Comparison of ENCODE assay signal across 17 mouse cellular contexts in genomic region chr7:130590845-130591437, GRCm38 (mm10). TPM values are rescaled to one million over a fixed set of nuclear protein-coding genes. Genes with fewer than 3 reads are reported as not detected.
A peak's percentile ranks its signal among the peaks of the same experiment; 100 is the strongest.
DNase-seq lines count a peak whose midpoint lies in the region; ATAC-seq and TF ChIP-seq lines count a peak whose summit lies in the region.
"Had no signal": no experiment of that assay in that cellular context is flagged by ENCODE, and none has a peak within 500 bp of the region (broad histone marks: within the 10 kb centered on the region; RNA-seq: fewer than 3 reads in every experiment).

No protein-coding gene starts in this region.

- TF ChIP-seq EP300 in heart, postnatal 0 days (IDR thresholded peaks at IDR 0.05; ENCODE audit: low read depth) = no peak

- DNase-seq in heart, postnatal 0 days (ENCODE audit: low spot score) = no peak
- no peak for DNase-seq in heart, embryonic 10.5 days (ENCODE audit: low spot score)
- DNase-seq in midbrain, embryonic 11.5 days (ENCODE audit: low spot score, missing footprints) = peak; percentile 89
- no peak for DNase-seq in testis, postnatal 10 days (ENCODE audit: low spot score)
- DNase-seq: cerebellum, adult 9-10 months; embryo, embryonic 11 days; heart, postnatal 4 days; kidney, postnatal 10 days; layer of hippocampus, adult 9-11 months; thymus, adult 18-20 months had no signal

- no peak overlapping the region for H3K4me3 ChIP-seq in heart, postnatal 0 days (ENCODE audit: low read depth, low read length)
- H3K4me3 ChIP-seq in heart, embryonic 10.5 days = no peak overlapping the region
- H3K4me3 ChIP-seq in midbrain, embryonic 11.5 days (ENCODE audit: low read depth, low read length) = no peak overlapping the region
- H3K4me3 ChIP-seq in midbrain, embryonic 16.5 days (ENCODE audit: low read depth, low read length) = no peak overlapping the region
- H3K4me3 ChIP-seq: limb, embryonic 10.5 days; midbrain, embryonic 13.5 days; neural tube, embryonic 13.5 days had no signal

- H3K9me3 ChIP-seq in heart, postnatal 0 days (replicated peaks; ENCODE audit: control insufficient read depth, low read length) = no peaks in the 10 kb centered on the region
- no peaks in the 10 kb centered on the region for H3K9me3 ChIP-seq in heart, embryonic 10.5 days
- no peaks in the 10 kb centered on the region for H3K9me3 ChIP-seq in midbrain, embryonic 11.5 days (ENCODE audit: control insufficient read depth, low read length)
- H3K9me3 ChIP-seq in midbrain, embryonic 16.5 days (replicated peaks; ENCODE audit: control insufficient read depth, low read length, poor library complexity, severe bottlenecking) = no peaks in the 10 kb centered on the region
- H3K9me3 ChIP-seq: limb, embryonic 10.5 days; midbrain, embryonic 13.5 days; neural tube, embryonic 13.5 days had no signal

- no peak overlapping the region for H3K9ac ChIP-seq in heart, postnatal 0 days (replicated peaks; ENCODE audit: low read depth, low read length)
- no peak overlapping the region for H3K9ac ChIP-seq in midbrain, embryonic 11.5 days (ENCODE audit: low read length)
- H3K9ac ChIP-seq in midbrain, embryonic 16.5 days (ENCODE audit: low read depth, low read length) = no peak overlapping the region
- H3K9ac ChIP-seq: midbrain, embryonic 13.5 days; neural tube, embryonic 13.5 days had no signal

- H3K36me3 ChIP-seq in heart, postnatal 0 days (replicated peaks; ENCODE audit: control insufficient read depth, insufficient read depth, low read length) = no peaks in the 10 kb centered on the region
- no peaks in the 10 kb centered on the region for H3K36me3 ChIP-seq in heart, embryonic 10.5 days
- H3K36me3 ChIP-seq in midbrain, embryonic 11.5 days (ENCODE audit: control insufficient read depth, insufficient read depth, low read length) = no peaks in the 10 kb centered on the region
- no peaks in the 10 kb centered on the region for H3K36me3 ChIP-seq in midbrain, embryonic 16.5 days (ENCODE audit: control insufficient read depth, insufficient read depth, low read length)
- H3K36me3 ChIP-seq: limb, embryonic 10.5 days; midbrain, embryonic 13.5 days; neural tube, embryonic 13.5 days had no signal

- no peaks in the 10 kb centered on the region for H3K27me3 ChIP-seq in heart, postnatal 0 days (ENCODE audit: control insufficient read depth, insufficient read depth, low read length)
- H3K27me3 ChIP-seq in heart, embryonic 10.5 days (ENCODE audit: insufficient read depth, poor library complexity, severe bottlenecking) = no peaks in the 10 kb centered on the region
- H3K27me3 ChIP-seq in midbrain, embryonic 11.5 days (ENCODE audit: control insufficient read depth, insufficient read depth, low read length) = no peaks in the 10 kb centered on the region
- H3K27me3 ChIP-seq in midbrain, embryonic 16.5 days (ENCODE audit: control insufficient read depth, insufficient read depth, low read depth, low read length) = no peaks in the 10 kb centered on the region
- H3K27me3 ChIP-seq: neural tube, embryonic 13.5 days; Patski had no signal

- H3K4me2 ChIP-seq in heart, postnatal 0 days (ENCODE audit: low read depth, low read length) = no peak overlapping the region
- H3K4me2 ChIP-seq in midbrain, embryonic 11.5 days = no peak overlapping the region
- no peak overlapping the region for H3K4me2 ChIP-seq in midbrain, embryonic 16.5 days (ENCODE audit: low read length)
- H3K4me2 ChIP-seq: midbrain, embryonic 13.5 days; neural tube, embryonic 13.5 days had no signal

- H3K4me1 ChIP-seq in heart, postnatal 0 days (ENCODE audit: control insufficient read depth, insufficient read depth) = 0 out of 2 replicates have a peak, but pooled peaks cover 4% of the 10 kb centered on the region
- no peaks in the 10 kb centered on the region for H3K4me1 ChIP-seq in heart, embryonic 10.5 days
- peaks cover 15% of the 10 kb centered on the region for H3K4me1 ChIP-seq in midbrain, embryonic 11.5 days (ENCODE audit: control insufficient read depth, insufficient read depth, low read length)
- H3K4me1 ChIP-seq in midbrain, embryonic 16.5 days (ENCODE audit: control insufficient read depth, insufficient read depth, low read length) = peaks cover 4% of the 10 kb centered on the region; the same call in 1 of the 2 replicates
- H3K4me1 ChIP-seq: limb, embryonic 10.5 days had no signal

- 67% methylated on average over 8 of the region's 8 CpGs for WGBS in heart, postnatal 0 days
- WGBS in heart, embryonic 10.5 days = 71% methylated on average over 8 of the region's 8 CpGs
- 48% methylated on average over 8 of the region's 8 CpGs for WGBS in midbrain, embryonic 11.5 days
- WGBS in midbrain, embryonic 16.5 days = 49% methylated on average over 8 of the region's 8 CpGs

- no peak for ATAC-seq in heart, postnatal 0 days (ENCODE audit: insufficient read depth, low read depth)
- no peak for ATAC-seq in midbrain, embryonic 11.5 days (ENCODE audit: low FRiP score)
- no peak for ATAC-seq in midbrain, embryonic 16.5 days
- ATAC-seq in megakaryocyte, adult 5-6 weeks (ENCODE audit: poor library complexity, severe bottlenecking) = peak; percentile 70
- no peak for ATAC-seq in frontal cortex, adult (ENCODE audit: low TSS enrichment)

- H3K27ac ChIP-seq in heart, postnatal 0 days (ENCODE audit: low read depth) = peak overlapping the region; percentile 53; the same call in 1 of the 2 replicates
- H3K27ac ChIP-seq in heart, embryonic 10.5 days = no peak overlapping the region
- no peak overlapping the region for H3K27ac ChIP-seq in midbrain, embryonic 11.5 days (ENCODE audit: low read depth, low read length)
- no peak overlapping the region for H3K27ac ChIP-seq in midbrain, embryonic 16.5 days (ENCODE audit: low read length)
- H3K27ac ChIP-seq: limb, embryonic 10.5 days; neural tube, embryonic 13.5 days had no signal

- no peak for TF ChIP-seq CTCF in heart, postnatal 0 days (IDR thresholded peaks at IDR 0.05; ENCODE audit: low read depth)

RNA-seq across cellular contexts. Expression of gene Tacc2, which starts 13.7 kb away (rescaled TPM):
- 64.7 and 83.8 TPM in 2 replicates for total RNA-seq in heart, postnatal 0 days (2014; rRNA removed; ENCODE audit: low replicate concordance)
- polyA plus RNA-seq in heart, postnatal 0 days (2015; fragmentation: Nextera tagmentation; extraction: Ambion mirVana) = 33.7 and 39.0 TPM in 2 replicates
- 44.8 and 50.8 TPM in 2 replicates for polyA plus RNA-seq in heart, embryonic 10.5 days (2016; fragmentation: Nextera tagmentation; extraction: Ambion mirVana)
- polyA plus RNA-seq in midbrain, embryonic 11.5 days (2014; fragmentation: Nextera tagmentation; extraction: Ambion mirVana) = 45.8 and 47.3 TPM in 2 replicates
- 61.1 and 66.3 TPM in 2 replicates for polyA plus RNA-seq in midbrain, embryonic 16.5 days (2015; fragmentation: Nextera tagmentation; extraction: Ambion mirVana)
- total RNA-seq in megakaryocyte, adult 5-6 weeks (2015) = 0.38 and 1.8 TPM in 2 replicates
- total RNA-seq in megakaryocyte, adult 5-6 weeks (2017) = 0.16 and 0.22 TPM in 2 replicates

RNA-seq across cellular contexts. Expression of gene Nsmce4a, which starts 18.0 kb away (rescaled TPM):
- total RNA-seq in heart, postnatal 0 days (2014; rRNA removed; ENCODE audit: low replicate concordance) = 56.9 and 72.7 TPM in 2 replicates
- polyA plus RNA-seq in heart, postnatal 0 days (2015; fragmentation: Nextera tagmentation; extraction: Ambion mirVana) = 96.9 and 107 TPM in 2 replicates
- polyA plus RNA-seq in heart, embryonic 10.5 days (2016; fragmentation: Nextera tagmentation; extraction: Ambion mirVana) = 131 and 152 TPM in 2 replicates
- polyA plus RNA-seq in midbrain, embryonic 11.5 days (2014; fragmentation: Nextera tagmentation; extraction: Ambion mirVana) = 223 and 239 TPM in 2 replicates
- 70.3 and 73.2 TPM in 2 replicates for polyA plus RNA-seq in midbrain, embryonic 16.5 days (2015; fragmentation: Nextera tagmentation; extraction: Ambion mirVana)
- total RNA-seq in megakaryocyte, adult 5-6 weeks (2015) = 152 and 195 TPM in 2 replicates
- 146 and 152 TPM in 2 replicates for total RNA-seq in megakaryocyte, adult 5-6 weeks (2017)
